Mouse (Mus musculus): ENCODE measurements around the gene Pqlc3.

GRCm38 (mm10) chr12:16999739-17000497 lies at the start of gene Pqlc3:
- TF ChIP-seq POLR2A (IDR thresholded peaks at IDR 0.05; ENCODE audit: extremely low read depth, insufficient read depth, low read length): no peak; the same call in 1 of the 2 replicates
- no peak for TF ChIP-seq CTCF (IDR thresholded peaks at IDR 0.05; ENCODE audit: extremely low read depth, insufficient read depth, low read length)
